Mouse (Mus musculus) heart, postnatal 4 days (tissue): ENCODE data around the gene Sephs1. TPM values are rescaled to one million over a fixed set of nuclear protein-coding genes. Genes with fewer than 3 reads are reported as not detected.
"Not testable (repeated sequence)": the region's sequence is repeated elsewhere in the genome, so short reads cannot be mapped to it uniquely, and the experiment has no call there.

ENCODE experiments used
- DNase-seq: peaks from one replicate; pipeline ENCODE4 v3.0.0; 2021
- total RNA-seq, 2 experiments: library from RNA; stranded (reverse); gene quantifications; 2 replicates each; pipeline ENCODE4 v1.2.3; 2021

The Sephs1 gene
- total RNA-seq, 2 experiments from 2014 or later, result 41.7 to 42.0 TPM

GRCm38 (mm10) chr2:4907916-4908315 lies 26.6 kb downstream of the Sephs1 start:
- DNase-seq, result no peak

GRCm38 (mm10) chr2:4908771-4909315 lies 27.5 kb downstream of the Sephs1 start:
- no peak for DNase-seq

GRCm38 (mm10) chr2:4909909-4910308 lies 28.5 kb downstream of the Sephs1 start:
- DNase-seq, result no peak

GRCm38 (mm10) chr2:4910521-4910920 lies 29.2 kb downstream of the Sephs1 start:
- no peak for DNase-seq

GRCm38 (mm10) chr2:4913949-4914348 lies 32.6 kb downstream of the Sephs1 start:
- no peak for DNase-seq

- no peak for DNase-seq
Observed at GRCm38 (mm10) chr2:4916037-4916436, 34.7 kb downstream of the Sephs1 start.

GRCm38 (mm10) chr2:4917326-4918021 lies 36.1 kb downstream of the Sephs1 start:
- peak; percentile 66 for DNase-seq

GRCm38 (mm10) chr2:4918860-4919739 lies 37.7 kb downstream of the Sephs1 start, which contains the start of gene Phyh:
Gene Phyh, plus strand, starts transcription at chr2:4919019.
- DNase-seq, result peak; percentile 89

GRCm38 (mm10) chr2:4921019-4921418 lies 39.7 kb downstream of the Sephs1 start:
- DNase-seq, result no peak

- DNase-seq, result no peak
Observed at GRCm38 (mm10) chr2:4922476-4923164, 41.3 kb downstream of the Sephs1 start.

- no peak for DNase-seq
Observed at GRCm38 (mm10) chr2:4927391-4927790, 46.0 kb downstream of the Sephs1 start.

- no peak for DNase-seq
Observed at GRCm38 (mm10) chr2:4929230-4929629, 47.9 kb downstream of the Sephs1 start.

- no peak for DNase-seq
Observed at GRCm38 (mm10) chr2:4934516-4934915, 53.2 kb downstream of the Sephs1 start.

- DNase-seq, result no peak
Observed at GRCm38 (mm10) chr2:4937931-4938330, 56.6 kb downstream of the Sephs1 start.

GRCm38 (mm10) chr2:4940861-4941260 lies 59.5 kb downstream of the Sephs1 start:
- no peak for DNase-seq

- DNase-seq, result not testable (repeated sequence)
Observed at GRCm38 (mm10) chr2:4949691-4950090, 68.3 kb downstream of the Sephs1 start.

- DNase-seq, result no peak
Observed at GRCm38 (mm10) chr2:4950986-4951385, 69.6 kb downstream of the Sephs1 start.

- no peak for DNase-seq
Observed at GRCm38 (mm10) chr2:4954216-4954760, 72.9 kb downstream of the Sephs1 start.

- DNase-seq, result no peak
Observed at GRCm38 (mm10) chr2:4958039-4958438, 76.7 kb downstream of the Sephs1 start.
